Mouse (Mus musculus) layer of hippocampus, postnatal 14 days (tissue): ENCODE measurements at regions not wholly inside any gene's neighbourhood (a gene's known extent, or its start where the extent isn't known, plus 50 kb on each side); places are given as distances from the start of the nearest gene placed in this dataset.

Source experiments
- DNase-seq, 2 experiments: peaks; one replicate each; pipeline ENCODE4 v3.0.0; 2021 to 2022; ENCODE audit warnings: low spot score in 2 of 2, mixed read lengths in 1 of 2

DNA sequence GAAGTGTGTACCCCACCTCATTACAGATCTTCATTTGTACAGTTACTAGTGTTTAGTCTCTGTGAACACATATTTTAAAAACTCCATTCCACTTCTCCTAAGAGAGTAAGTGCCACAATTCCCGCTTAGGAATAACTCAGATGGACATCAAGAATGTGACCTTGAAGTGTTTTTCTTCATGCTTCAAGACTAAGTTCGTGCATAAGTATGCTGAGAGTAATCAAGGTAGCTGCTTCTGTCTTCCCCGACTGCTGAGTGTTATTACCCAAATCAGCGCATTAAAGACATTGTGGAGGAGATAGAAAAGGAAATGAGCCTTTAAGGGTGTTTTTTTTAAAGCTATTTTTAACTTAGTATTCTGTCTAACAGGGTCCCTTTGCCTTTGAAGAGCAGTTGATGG, 565.1 kb upstream of the C030005K15Rik start:
- DNase-seq: no peak

GRCm38 (mm10) chr10:98292140-98292539, 565.6 kb upstream of the C030005K15Rik start:
- DNase-seq: no peak

- no peak for DNase-seq
These were observed 579.1 kb upstream of the C030005K15Rik start for GRCm38 (mm10) chr10:98305667-98306066.

- DNase-seq: no peak
These were observed 583.1 kb upstream of the C030005K15Rik start for GRCm38 (mm10) chr10:98309667-98310066.

- no peak for DNase-seq
These were observed 584.8 kb upstream of the C030005K15Rik start for GRCm38 (mm10) chr10:98311403-98311802.

- no peak for DNase-seq
These were observed 591.9 kb upstream of the C030005K15Rik start for GRCm38 (mm10) chr10:98318416-98318815.

DNA sequence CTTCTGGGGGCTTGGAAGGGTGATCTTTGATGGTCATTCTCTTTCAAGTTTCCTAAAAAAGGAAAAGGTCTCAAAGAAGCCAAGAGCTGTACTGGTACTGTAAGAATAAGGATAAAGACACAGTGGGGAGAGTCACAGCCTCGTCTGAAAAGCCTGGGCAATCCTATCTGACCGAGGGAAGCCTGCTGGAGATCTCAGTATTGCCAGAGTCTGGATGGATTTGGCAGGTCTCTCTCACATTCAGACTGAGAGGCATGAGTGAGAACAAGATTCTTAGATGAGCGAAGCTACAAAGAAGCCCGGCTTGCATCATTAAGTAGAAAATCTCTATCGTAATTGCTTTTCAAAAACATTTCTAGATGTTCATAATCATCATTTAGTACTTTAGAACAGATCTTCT, 590.4 kb upstream of the Atp2b1 start:
- DNase-seq: no peak

- DNase-seq: no peak
These were observed 589.6 kb upstream of the Atp2b1 start for GRCm38 (mm10) chr10:98324591-98324990.

DNA sequence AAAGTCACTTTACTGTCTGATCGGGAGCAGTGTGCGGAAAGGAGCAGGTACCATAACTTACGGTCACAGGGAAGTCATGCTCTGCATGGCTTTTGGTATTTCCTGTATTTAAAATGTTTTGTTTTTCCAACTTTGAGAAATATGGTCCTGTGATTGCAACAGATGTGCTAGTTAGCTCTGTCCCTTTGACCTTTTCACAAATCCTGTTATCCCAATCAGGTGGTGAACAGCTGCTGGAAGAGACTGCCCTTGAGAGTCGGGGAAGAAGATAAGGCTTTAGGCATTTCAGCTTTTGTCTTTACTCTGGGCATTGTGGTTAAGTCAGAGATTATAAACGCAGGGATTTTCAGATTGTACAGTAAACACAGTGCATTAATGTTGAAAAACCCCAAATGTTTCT, 588.5 kb upstream of the Atp2b1 start:
- DNase-seq: no peak

DNA sequence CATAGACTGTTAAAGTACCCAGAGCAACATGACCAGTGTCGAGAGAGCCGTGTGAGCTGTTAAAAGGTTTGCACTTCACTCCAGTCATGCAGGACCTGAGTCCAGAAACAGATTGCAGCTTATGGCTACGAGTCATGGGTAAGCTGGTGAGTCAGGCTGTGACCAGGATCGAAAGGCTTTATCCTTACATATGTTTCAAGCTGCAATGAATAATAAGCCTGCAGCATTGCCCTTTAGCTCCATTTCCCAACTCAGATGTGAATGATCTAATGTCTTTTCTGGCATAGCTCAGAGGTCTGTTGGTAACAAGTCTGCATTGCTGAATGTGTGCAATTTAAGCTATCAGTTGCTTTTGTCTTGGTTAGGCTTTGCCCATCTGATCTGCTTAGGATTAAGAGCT, 581.5 kb upstream of the Atp2b1 start:
- DNase-seq: no peak

GRCm38 (mm10) chr10:98333411-98334067, 580.7 kb upstream of the Atp2b1 start:
- DNase-seq: peak in 1 of 2 experiments; percentile 42

- no peak for DNase-seq
These were observed 570.4 kb upstream of the Atp2b1 start for GRCm38 (mm10) chr10:98343827-98344226.

- DNase-seq: peak; percentile 44 to 72
These were observed 564.7 kb upstream of the Atp2b1 start for GRCm38 (mm10) chr10:98349466-98349865.

GRCm38 (mm10) chr10:98350318-98350926, 563.8 kb upstream of the Atp2b1 start:
- no peak for DNase-seq

- DNase-seq: no peak
These were observed 562.1 kb upstream of the Atp2b1 start for GRCm38 (mm10) chr10:98352061-98352460.

- DNase-seq: peak in 1 of 2 experiments; percentile 34
These were observed 559.7 kb upstream of the Atp2b1 start for GRCm38 (mm10) chr10:98354486-98354885.

DNA sequence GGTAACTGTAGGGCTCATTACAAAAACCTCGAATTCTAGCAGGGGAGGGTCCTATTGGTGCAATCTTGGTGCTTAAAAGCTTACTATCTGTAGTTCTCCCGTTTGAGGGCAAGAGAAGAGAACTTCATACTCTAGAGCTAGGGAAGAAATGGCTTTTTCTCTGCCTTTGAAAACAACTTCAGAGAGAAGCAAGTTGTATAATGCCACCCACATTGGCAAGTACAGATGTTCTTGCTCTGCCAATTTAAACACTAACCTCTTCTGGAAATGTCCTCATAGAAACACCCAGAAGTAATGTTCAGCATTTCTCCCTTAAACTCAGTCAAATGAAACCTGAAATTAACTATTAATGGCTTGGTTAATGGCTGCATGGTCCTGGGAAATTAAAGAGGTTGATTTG, 549.6 kb upstream of the Atp2b1 start:
- no peak for DNase-seq

GRCm38 (mm10) chr10:98372561-98372960, 541.6 kb upstream of the Atp2b1 start:
- DNase-seq: no peak

DNA sequence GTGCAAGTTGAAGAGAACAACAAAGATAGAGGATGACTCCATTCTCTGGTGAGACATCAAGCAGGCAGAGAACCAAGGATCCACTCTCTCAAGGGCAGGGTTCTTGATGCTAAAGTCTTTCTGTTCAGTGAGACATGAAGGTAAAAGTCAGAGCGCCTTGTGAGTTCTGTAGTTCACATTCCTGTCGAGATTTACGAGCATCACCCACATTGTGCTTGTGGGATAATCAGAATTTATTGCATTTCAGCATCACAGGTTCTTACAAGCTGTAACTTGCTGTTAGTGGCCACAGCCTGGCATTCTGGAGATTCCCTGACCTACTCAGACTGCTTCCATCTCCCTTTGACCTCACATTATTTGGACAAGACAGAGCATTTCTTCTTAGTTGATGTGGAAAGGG, 540.9 kb upstream of the Atp2b1 start:
- no peak for DNase-seq

- no peak for DNase-seq
These were observed 539.5 kb upstream of the Atp2b1 start for GRCm38 (mm10) chr10:98374684-98375083.

DNA sequence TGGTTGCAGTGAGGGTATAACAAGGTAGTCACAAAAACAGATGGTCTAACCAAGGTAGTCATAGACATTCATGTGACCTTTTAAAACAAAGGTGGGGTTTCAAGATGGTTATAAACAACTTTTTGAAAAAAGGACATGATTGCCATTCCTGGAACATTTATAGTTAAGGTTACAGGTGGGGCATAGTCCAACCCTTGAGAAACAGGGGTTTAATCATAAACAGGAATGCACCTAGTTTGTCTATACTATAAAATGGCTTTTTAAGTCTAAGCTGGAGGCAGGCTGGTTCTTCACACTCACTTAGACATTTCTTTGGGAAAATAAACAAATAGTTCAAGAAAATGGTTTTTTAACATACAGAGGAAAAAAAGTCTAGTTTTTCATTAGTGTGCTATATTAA, 525.7 kb upstream of the Atp2b1 start:
- DNase-seq: no peak

- peak in 1 of 2 experiments; percentile 44 for DNase-seq
These were observed 514.3 kb upstream of the Atp2b1 start for GRCm38 (mm10) chr10:98399864-98400263.
